Mouse (Mus musculus): ENCODE measurements at regions not wholly inside any gene's neighbourhood (a gene's known extent, or its start where the extent isn't known, plus 50 kb on each side); places are given as distances from the start of the nearest gene placed in this dataset.

DNA sequence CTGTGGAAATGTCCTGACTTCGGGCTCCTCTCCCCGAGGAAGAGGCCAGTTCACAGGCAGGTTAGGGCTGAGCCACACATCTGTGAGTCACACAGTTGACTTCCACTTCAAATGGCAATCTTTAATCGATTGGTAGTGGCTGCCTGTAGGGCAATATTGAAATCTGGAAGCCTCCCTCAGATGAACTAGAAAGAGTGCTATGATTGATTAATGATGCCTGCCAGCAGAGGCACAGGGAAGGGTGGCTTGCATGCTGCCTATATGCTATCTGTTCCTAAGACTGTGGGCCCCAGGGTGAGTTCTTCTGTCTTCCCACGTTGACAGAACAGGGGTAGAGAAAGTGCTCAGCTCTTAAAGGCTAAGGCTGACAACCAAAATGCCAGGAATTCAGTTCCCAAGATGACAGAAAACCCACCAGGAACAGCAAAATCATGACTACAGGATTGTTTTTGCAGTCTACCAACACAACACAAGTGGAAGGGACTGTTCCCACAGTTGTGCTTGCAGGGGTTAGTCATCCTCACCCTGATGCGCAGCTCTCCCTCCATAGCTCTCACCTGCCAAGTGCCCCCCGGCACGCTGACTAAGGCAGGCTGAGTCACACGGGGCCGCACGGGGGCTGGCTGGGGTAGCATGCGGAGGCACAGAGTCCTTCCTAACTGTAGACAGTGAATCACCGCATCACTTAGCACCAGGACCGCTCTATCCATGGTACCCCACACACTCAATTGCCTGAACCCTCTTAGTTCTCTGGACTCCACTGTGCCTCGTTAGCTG, 81.4 kb upstream of the Smad3 start:
- H3K27me3 ChIP-seq (replicated peaks; ENCODE audit: control insufficient read depth, insufficient read depth, low read length) = no peaks in the 10 kb centered on the region
- no peaks in the 10 kb centered on the region for H3K36me3 ChIP-seq (ENCODE audit: control insufficient read depth, insufficient read depth, low read length)
- WGBS = 84% methylated on average over 14 of the region's 14 CpGs
- H3K4me1 ChIP-seq (ENCODE audit: control insufficient read depth, insufficient read depth, low read length) = 0 out of 2 replicates have a peak, but pooled peaks cover 7% of the 10 kb centered on the region
- no peak for ATAC-seq
- no peak overlapping the region for H3K4me2 ChIP-seq (ENCODE audit: low read depth, low read length)
- H3K27ac ChIP-seq (ENCODE audit: low read length) = no peak overlapping the region
- no peak overlapping the region for H3K9ac ChIP-seq (ENCODE audit: low read depth, low read length)
- no peaks in the 10 kb centered on the region for H3K9me3 ChIP-seq (ENCODE audit: control insufficient read depth, low read length)
- H3K4me3 ChIP-seq (ENCODE audit: low read length) = no peak overlapping the region

DNA sequence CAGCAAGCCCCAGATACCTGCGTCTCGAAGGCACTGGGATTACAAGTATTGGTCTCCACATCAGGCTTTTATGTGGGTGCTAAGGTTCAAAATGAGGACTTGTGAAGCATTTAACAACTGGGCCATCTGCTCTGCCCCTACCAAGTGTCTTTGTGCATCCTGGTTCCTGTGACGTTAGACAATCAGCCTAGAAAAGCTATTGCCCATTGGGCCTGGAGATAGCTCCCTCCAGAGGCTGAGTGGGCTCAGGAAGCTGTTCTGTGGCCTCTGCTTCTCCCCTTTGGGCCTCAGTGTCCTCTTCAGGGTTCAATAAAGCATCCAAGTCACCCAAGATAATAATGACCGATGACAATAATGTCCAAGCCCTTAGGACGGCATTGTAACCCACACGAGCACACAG, 79.8 kb upstream of the Smad3 start:
- ATAC-seq = no peak
- H3K27ac ChIP-seq (ENCODE audit: low read length) = no peak overlapping the region
- no peak overlapping the region for H3K9ac ChIP-seq (ENCODE audit: low read depth, low read length)
- H3K4me1 ChIP-seq (ENCODE audit: control insufficient read depth, insufficient read depth, low read length) = 0 out of 2 replicates have a peak, but pooled peaks cover 7% of the 10 kb centered on the region
- H3K36me3 ChIP-seq (ENCODE audit: control insufficient read depth, insufficient read depth, low read length) = no peaks in the 10 kb centered on the region
- H3K4me3 ChIP-seq (ENCODE audit: low read length) = no peak overlapping the region
- H3K27me3 ChIP-seq (replicated peaks; ENCODE audit: control insufficient read depth, insufficient read depth, low read length) = no peaks in the 10 kb centered on the region
- 73% methylated on average over 6 of the region's 6 CpGs for WGBS
- no peak overlapping the region for H3K4me2 ChIP-seq (ENCODE audit: low read depth, low read length)
- no peaks in the 10 kb centered on the region for H3K9me3 ChIP-seq (ENCODE audit: control insufficient read depth, low read length)

DNA sequence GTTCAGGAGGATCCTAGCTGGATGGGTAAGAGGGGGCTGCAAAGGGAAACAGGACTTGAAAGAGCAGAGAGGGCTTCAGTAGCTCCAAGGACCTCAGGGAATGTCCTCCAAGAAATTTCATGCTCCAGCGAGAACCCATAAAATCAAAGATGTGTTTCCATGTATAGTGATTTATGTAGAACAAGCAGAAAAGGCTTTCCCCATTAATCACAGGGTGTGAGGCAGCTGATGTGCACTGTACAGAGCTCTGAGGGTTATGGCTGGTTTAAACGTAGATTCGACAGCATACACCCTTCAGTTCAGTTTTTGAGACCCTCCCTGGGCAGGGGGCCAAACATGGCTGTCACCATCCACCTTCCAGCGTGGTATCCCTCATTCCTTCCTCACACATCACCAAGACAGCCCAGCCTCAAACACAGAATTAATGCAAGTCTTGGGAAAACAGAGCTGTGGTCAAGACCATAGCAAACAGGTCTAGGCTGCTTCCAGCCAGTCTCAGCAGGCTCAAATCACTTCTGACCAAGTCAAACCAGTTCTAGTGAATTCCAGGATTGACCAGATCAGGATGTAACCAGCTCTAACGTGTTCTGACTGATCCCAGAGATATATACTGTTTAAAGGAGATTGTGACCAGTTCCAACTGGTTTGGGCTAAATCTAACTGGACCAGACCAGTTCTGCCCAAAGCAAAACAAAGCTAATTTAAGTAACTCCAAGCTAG, 78.9 kb upstream of the Smad3 start:
- no peaks in the 10 kb centered on the region for H3K9me3 ChIP-seq (ENCODE audit: control insufficient read depth, low read length)
- H3K27me3 ChIP-seq (replicated peaks; ENCODE audit: control insufficient read depth, insufficient read depth, low read length) = no peaks in the 10 kb centered on the region
- H3K4me1 ChIP-seq (ENCODE audit: control insufficient read depth, insufficient read depth, low read length) = 0 out of 2 replicates have a peak, but pooled peaks cover 7% of the 10 kb centered on the region
- no peak overlapping the region for H3K9ac ChIP-seq (ENCODE audit: low read depth, low read length)
- WGBS = 53% methylated on average over 5 of the region's 5 CpGs
- H3K36me3 ChIP-seq (ENCODE audit: control insufficient read depth, insufficient read depth, low read length) = no peaks in the 10 kb centered on the region
- H3K4me2 ChIP-seq (ENCODE audit: low read depth, low read length) = no peak overlapping the region
- ATAC-seq = no peak
- no peak overlapping the region for H3K4me3 ChIP-seq (ENCODE audit: low read length)
- no peak overlapping the region for H3K27ac ChIP-seq (ENCODE audit: low read length)

DNA sequence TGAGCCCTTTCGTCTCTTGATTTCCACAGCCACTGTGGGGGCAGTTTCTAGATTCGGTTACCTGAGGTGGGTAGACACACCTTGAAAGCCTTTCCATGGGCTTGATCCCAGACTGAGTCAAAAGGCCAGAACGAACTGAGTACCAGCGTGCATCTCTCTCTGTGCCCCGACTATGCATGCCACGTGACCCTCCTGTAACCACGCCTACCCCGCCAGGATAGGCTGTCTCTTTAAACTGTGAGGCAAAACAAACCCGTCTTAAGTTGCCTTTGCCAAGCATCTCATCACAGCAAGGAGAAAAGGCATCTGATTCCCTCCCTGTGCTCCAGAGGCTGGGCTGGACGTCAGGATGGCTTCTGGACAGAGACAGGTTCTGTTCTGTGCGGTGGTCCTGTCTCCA, 78.2 kb upstream of the Smad3 start:
- Histone ChIP-seq H3K9me3 (ENCODE audit: control insufficient read depth, low read length) (no peaks in the 10 kb centered on the region), H3K4me1 (ENCODE audit: control insufficient read depth, insufficient read depth, low read length) (0 out of 2 replicates have a peak, but pooled peaks cover 7% of the 10 kb centered on the region), H3K27me3 (replicated peaks; ENCODE audit: control insufficient read depth, insufficient read depth, low read length) (no peaks in the 10 kb centered on the region), H3K9ac (ENCODE audit: low read depth, low read length) (no peak overlapping the region), H3K4me3 (ENCODE audit: low read length) (no peak overlapping the region), H3K36me3 (ENCODE audit: control insufficient read depth, insufficient read depth, low read length) (no peaks in the 10 kb centered on the region), H3K27ac (ENCODE audit: low read length) (no peak overlapping the region), H3K4me2 (ENCODE audit: low read depth, low read length) (no peak overlapping the region)
- ATAC-seq = no peak
- WGBS = 52% methylated on average over 11 of the region's 11 CpGs

DNA sequence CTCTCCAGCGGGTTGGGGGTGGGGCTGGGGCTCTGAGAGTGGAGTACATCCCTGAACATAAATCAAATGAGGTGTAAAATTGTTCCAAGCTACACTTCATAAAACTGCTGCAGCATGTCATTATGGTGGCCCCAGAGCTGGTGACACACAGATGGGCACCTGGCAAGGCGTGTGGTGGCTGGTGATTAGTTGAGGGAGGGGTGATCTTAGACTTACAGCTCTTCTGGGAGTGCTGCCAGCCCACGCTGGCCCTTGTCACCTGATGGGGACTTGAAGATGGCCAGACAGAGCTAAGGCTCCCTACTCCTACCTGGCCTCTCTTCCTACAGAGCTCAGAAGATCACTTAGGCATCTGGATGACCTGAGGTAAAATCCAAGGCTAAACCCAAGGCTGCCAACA, 76.6 kb upstream of the Smad3 start:
- Histone ChIP-seq H3K4me1 (ENCODE audit: control insufficient read depth, insufficient read depth, low read length) (0 out of 2 replicates have a peak, but pooled peaks cover 7% of the 10 kb centered on the region), H3K4me3 (ENCODE audit: low read length) (no peak overlapping the region), H3K4me2 (ENCODE audit: low read depth, low read length) (no peak overlapping the region), H3K27ac (ENCODE audit: low read length) (no peak overlapping the region), H3K36me3 (ENCODE audit: control insufficient read depth, insufficient read depth, low read length) (no peaks in the 10 kb centered on the region), H3K27me3 (replicated peaks; ENCODE audit: control insufficient read depth, insufficient read depth, low read length) (no peaks in the 10 kb centered on the region), H3K9ac (ENCODE audit: low read depth, low read length) (no peak overlapping the region), H3K9me3 (ENCODE audit: control insufficient read depth, low read length) (no peaks in the 10 kb centered on the region)
- WGBS = 74% methylated on average over 3 of the region's 3 CpGs
- no peak for ATAC-seq

DNA sequence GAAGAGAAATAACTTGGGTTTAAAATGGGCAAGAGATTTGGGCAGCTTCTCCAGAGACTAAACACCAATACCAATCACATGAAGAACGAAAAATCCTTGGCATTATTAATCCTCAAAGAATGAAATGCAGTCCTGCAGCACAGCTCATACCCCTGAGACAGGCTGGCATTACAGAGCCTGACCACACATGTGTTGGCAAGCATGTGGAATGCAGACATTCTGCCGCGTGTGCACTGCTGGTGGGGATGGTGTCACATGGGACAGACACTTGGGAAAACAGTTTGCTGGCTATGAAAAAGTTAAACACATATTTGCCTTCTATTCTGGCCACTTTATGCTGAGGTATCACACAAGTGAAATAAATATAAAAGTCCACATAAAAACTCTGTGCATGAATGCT, 60.4 kb upstream of the Smad3 start:
- Histone ChIP-seq H3K27ac (ENCODE audit: low read length) (no peak overlapping the region), H3K9ac (ENCODE audit: low read depth, low read length) (no peak overlapping the region), H3K36me3 (ENCODE audit: control insufficient read depth, insufficient read depth, low read length) (no peaks in the 10 kb centered on the region), H3K4me1 (ENCODE audit: control insufficient read depth, insufficient read depth, low read length) (no peaks in the 10 kb centered on the region), H3K4me3 (ENCODE audit: low read length) (no peak overlapping the region), H3K9me3 (ENCODE audit: control insufficient read depth, low read length) (no peaks in the 10 kb centered on the region), H3K27me3 (replicated peaks; ENCODE audit: control insufficient read depth, insufficient read depth, low read length) (no peaks in the 10 kb centered on the region), H3K4me2 (ENCODE audit: low read depth, low read length) (no peak overlapping the region)
- ATAC-seq = no peak
- 76% methylated on average over 3 of the region's 3 CpGs for WGBS

DNA sequence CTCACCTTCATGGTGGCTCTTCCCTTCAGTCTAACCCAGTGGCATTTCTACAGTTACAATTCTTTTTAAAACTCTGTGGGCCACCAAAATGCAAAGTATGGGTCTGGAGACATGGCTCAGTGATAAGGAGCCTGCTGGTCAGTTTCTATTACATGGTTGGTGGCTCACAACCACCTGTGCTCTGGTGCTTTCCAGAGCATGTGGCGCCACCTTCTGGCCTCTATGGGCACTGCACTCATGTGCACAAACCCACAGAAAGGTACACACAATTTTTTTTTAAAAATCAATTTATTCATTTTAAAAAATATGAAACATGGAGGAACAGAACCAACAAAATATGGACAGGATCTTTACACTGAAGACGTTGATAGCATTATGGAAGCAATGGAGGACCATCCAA, 58.7 kb upstream of the Smad3 start:
- H3K4me2 ChIP-seq (ENCODE audit: low read depth, low read length) = no peak overlapping the region
- no peaks in the 10 kb centered on the region for H3K4me1 ChIP-seq (ENCODE audit: control insufficient read depth, insufficient read depth, low read length)
- no peak overlapping the region for H3K9ac ChIP-seq (ENCODE audit: low read depth, low read length)
- no peaks in the 10 kb centered on the region for H3K27me3 ChIP-seq (replicated peaks; ENCODE audit: control insufficient read depth, insufficient read depth, low read length)
- H3K27ac ChIP-seq (ENCODE audit: low read length) = no peak overlapping the region
- ATAC-seq = no peak
- no peaks in the 10 kb centered on the region for H3K9me3 ChIP-seq (ENCODE audit: control insufficient read depth, low read length)
- WGBS = 58% methylated on average over 2 of the region's 2 CpGs
- H3K4me3 ChIP-seq (ENCODE audit: low read length) = no peak overlapping the region
- no peaks in the 10 kb centered on the region for H3K36me3 ChIP-seq (ENCODE audit: control insufficient read depth, insufficient read depth, low read length)

DNA sequence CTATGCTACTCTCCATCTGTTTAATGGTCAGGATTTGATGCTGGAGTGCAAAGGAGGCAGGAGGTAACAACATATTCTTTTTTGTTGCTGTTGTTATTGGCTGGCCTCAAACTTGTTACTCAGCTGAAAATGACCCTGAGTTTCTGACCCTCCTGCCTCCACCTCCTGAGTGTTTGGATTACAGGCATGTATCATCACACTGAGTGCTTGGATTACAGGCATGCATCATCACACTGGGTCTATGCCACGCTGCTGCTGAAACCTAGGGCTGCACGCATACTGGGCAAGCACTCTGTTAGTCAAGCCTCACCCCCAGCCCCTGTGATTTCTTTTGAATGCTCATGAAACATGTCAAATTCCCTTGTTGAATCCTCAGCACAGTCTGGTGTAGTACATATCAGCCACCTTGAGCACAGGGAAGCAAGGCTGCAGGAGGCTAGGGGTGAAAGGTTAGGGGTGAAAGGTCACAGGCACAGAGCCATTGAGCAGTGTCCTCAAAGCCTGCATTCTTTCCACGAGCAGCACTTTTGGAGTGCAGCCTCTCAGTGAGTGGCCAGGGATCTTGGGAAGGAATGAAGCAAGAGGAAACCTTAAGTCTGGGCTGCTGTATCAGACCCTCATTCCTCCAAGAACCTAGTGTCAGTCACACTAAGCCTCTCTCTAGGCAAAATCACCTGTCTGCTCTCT, 52.2 kb upstream of the Smad3 start:
- Histone ChIP-seq H3K27ac (ENCODE audit: low read length) (no peak overlapping the region), H3K4me2 (ENCODE audit: low read depth, low read length) (no peak overlapping the region), H3K36me3 (ENCODE audit: control insufficient read depth, insufficient read depth, low read length) (no peaks in the 10 kb centered on the region), H3K9ac (ENCODE audit: low read depth, low read length) (no peak overlapping the region), H3K27me3 (replicated peaks; ENCODE audit: control insufficient read depth, insufficient read depth, low read length) (no peaks in the 10 kb centered on the region), H3K4me1 (ENCODE audit: control insufficient read depth, insufficient read depth, low read length) (no peaks in the 10 kb centered on the region), H3K9me3 (ENCODE audit: control insufficient read depth, low read length) (no peaks in the 10 kb centered on the region), H3K4me3 (ENCODE audit: low read length) (no peak overlapping the region)
- no peak for ATAC-seq
- 51% methylated on average over 3 of the region's 3 CpGs for WGBS

Measured in intestine, embryonic 16.5 days (tissue).